Mouse (Mus musculus) liver, adult 2 months (tissue): ENCODE measurements around the gene Col25a1.

Experiments
- CTCF ChIP-seq: fragments of 200-500 bp; IDR thresholded peaks from 2 replicates; pipeline ENCODE4 v1.5.1; 2011; ENCODE audit warnings: low read depth, low read length, control low read depth
- POLR2A ChIP-seq: fragments of 200-500 bp; IDR thresholded peaks from 2 replicates; pipeline ENCODE4 v1.6.1; 2011; ENCODE audit warnings: low read length, control low read depth; ENCODE audit not compliant: insufficient read depth; ENCODE audit errors: extremely low read depth

DNA sequence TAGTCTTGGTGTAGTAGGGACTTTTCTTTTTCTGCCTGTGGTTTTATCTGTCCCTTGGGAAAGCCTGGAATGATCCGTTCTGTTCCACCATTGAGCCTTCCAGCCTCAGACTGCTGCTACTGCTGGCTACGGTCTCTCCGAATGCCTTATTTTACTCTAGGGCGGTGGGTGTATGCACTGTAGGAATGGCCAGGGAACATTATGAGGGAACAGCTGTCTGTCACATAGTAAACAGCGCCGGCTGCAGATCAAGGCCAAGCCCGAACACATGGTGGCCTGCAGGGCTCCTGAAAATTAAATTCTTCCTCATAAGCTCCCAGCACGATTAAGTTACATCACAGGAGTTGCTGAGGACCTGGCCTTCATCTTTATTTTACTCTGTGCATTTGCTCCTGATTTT lies 3.5 kb upstream of the Col25a1 start:
- TF ChIP-seq CTCF (no peak), POLR2A (no peak)
